Mouse (Mus musculus) thymus, adult 2 months (tissue): ENCODE measurements around the gene Stn1. TPM values are rescaled to one million over a fixed set of nuclear protein-coding genes. Genes with fewer than 3 reads are reported as not detected.
"Not testable (repeated sequence)": the region's sequence is repeated elsewhere in the genome, so short reads cannot be mapped to it uniquely, and the experiment has no call there.

ENCODE experiments used
- DNase-seq: peaks from one replicate; pipeline ENCODE4 v3.0.0; 2021
- H3K27ac ChIP-seq: fragments of 200-500 bp; 2 replicates; pipeline ENCODE4 v1.5.1; 2012; ENCODE audit warnings: low read length, control low read depth; ENCODE audit not compliant: control insufficient read depth, insufficient read depth
- H3K27me3 ChIP-seq: fragments of 200-500 bp; 2 replicates; pipeline ENCODE4 v1.6.1; 2012; ENCODE audit warnings: mild to moderate bottlenecking, low read length, moderate library complexity, mixed read lengths; ENCODE audit not compliant: control insufficient read depth, insufficient read depth
- H3K36me3 ChIP-seq: fragments of 200-500 bp; 2 replicates; pipeline ENCODE4 v1.6.1; 2012; ENCODE audit warnings: mild to moderate bottlenecking, low read length, moderate library complexity; ENCODE audit not compliant: control insufficient read depth, insufficient read depth
- H3K4me1 ChIP-seq: fragments of 200-500 bp; replicated peaks from 2 replicates; pipeline ENCODE4 v1.6.1; 2012; ENCODE audit warnings: low read length; ENCODE audit not compliant: control insufficient read depth, insufficient read depth
- H3K4me3 ChIP-seq: fragments of 200-500 bp; 2 replicates; pipeline ENCODE4 v1.5.1; 2012; ENCODE audit warnings: mild to moderate bottlenecking, low read length, control low read depth, moderate library complexity; ENCODE audit not compliant: control insufficient read depth, insufficient read depth
- CTCF ChIP-seq: fragments of 200-500 bp; IDR thresholded peaks from 2 replicates; pipeline ENCODE4 v1.5.1; 2012; ENCODE audit warnings: mild to moderate bottlenecking, control low read depth, low read length, moderate library complexity, borderline replicate concordance; ENCODE audit not compliant: control insufficient read depth, poor library complexity, insufficient read depth; ENCODE audit errors: extremely low read depth
- POLR2A ChIP-seq: fragments of 200-500 bp; IDR thresholded peaks from 2 replicates; pipeline ENCODE4 v1.6.1; 2012; ENCODE audit warnings: mild to moderate bottlenecking, low read length, control low read depth, moderate library complexity; ENCODE audit not compliant: control insufficient read depth, poor library complexity, insufficient read depth; ENCODE audit errors: extremely low read depth
- WGBS: fragments of 180-500 bp; shearing (Covaris S2); methylation state at CpG from one replicate; pipeline ENCODE4 v1.1.7; 2018; 5-methylcytosine and 5-hydroxymethylcytosine counted together
- polyA plus RNA-seq: library from polyadenylated mRNA; depleted of rRNA; stranded (reverse); fragments of >200 nt; gene quantifications from 2 replicates; pipeline ENCODE4 v1.2.3, GENCODE M21; 2012

Stn1 gene
- polyA plus RNA-seq, 1 experiment = 24.8 TPM

- WGBS = 57% methylated on average over 3 of the region's 3 CpGs
- Histone ChIP-seq H3K4me3 (no peak overlapping the region), H3K36me3 (no peaks in the 10 kb centered on the region), H3K27me3 (no peaks in the 10 kb centered on the region), H3K4me1 (peaks cover 3% of the 10 kb centered on the region; the same call in 1 of the 2 replicates), H3K27ac (no peak overlapping the region)
- TF ChIP-seq POLR2A = no peak
- TF ChIP-seq CTCF = no peak
- DNase-seq = no peak
Observed at GRCm38 (mm10) chr19:47573718-47574117, 36.4 kb upstream of the Stn1 start.

GRCm38 (mm10) chr19:47571981-47572380 is 34.7 kb upstream of the Stn1 start:
- H3K27me3 ChIP-seq = not testable (repeated sequence)
- 93% methylated on average over 4 of the region's 4 CpGs for WGBS

GRCm38 (mm10) chr19:47570042-47570441 is 32.7 kb upstream of the Stn1 start:
- Histone ChIP-seq H3K4me3 (no peak overlapping the region), H3K36me3 (no peaks in the 10 kb centered on the region), H3K27ac (no peak overlapping the region), H3K4me1 (no peaks in the 10 kb centered on the region), H3K27me3 (no peaks in the 10 kb centered on the region)
- WGBS = 96% methylated on average over 5 of the region's 5 CpGs
- DNase-seq = no peak
- TF ChIP-seq POLR2A (no peak), CTCF (no peak)

More at GRCm38 (mm10) chr19:47571981-47572380, 34.7 kb upstream of the Stn1 start:
- H3K27ac ChIP-seq, DNase-seq, H3K36me3 ChIP-seq, H3K4me1 ChIP-seq, H3K4me3 ChIP-seq: not testable (repeated sequence)

GRCm38 (mm10) chr19:47565994-47566393 is 28.7 kb upstream of the Stn1 start:
- Histone ChIP-seq H3K27ac (no peak overlapping the region), H3K4me3 (no peak overlapping the region), H3K27me3 (no peaks in the 10 kb centered on the region), H3K36me3 (no peaks in the 10 kb centered on the region), H3K4me1 (peaks cover 2% of the 10 kb centered on the region; the same call in 1 of the 2 replicates)
- 94% methylated on average over 8 of the region's 8 CpGs for WGBS
- TF ChIP-seq CTCF (no peak), POLR2A (no peak)
- DNase-seq = no peak

GRCm38 (mm10) chr19:47565031-47565654 is 27.8 kb upstream of the Stn1 start:
- TF ChIP-seq POLR2A = no peak
- no peak for TF ChIP-seq CTCF
- Histone ChIP-seq H3K4me1 (peaks cover 2% of the 10 kb centered on the region; the same call in 1 of the 2 replicates), H3K4me3 (no peak overlapping the region), H3K27me3 (no peaks in the 10 kb centered on the region), H3K36me3 (no peaks in the 10 kb centered on the region), H3K27ac (no peak overlapping the region)
- DNase-seq = no peak
- 95% methylated on average over 17 of the region's 17 CpGs for whole genome bisulfite sequencing

GRCm38 (mm10) chr19:47563715-47564114 is 26.4 kb upstream of the Stn1 start:
- TF ChIP-seq POLR2A (no peak), CTCF (no peak)
- DNase-seq = no peak
- H3K27me3 ChIP-seq = no peaks in the 10 kb centered on the region
- H3K36me3 ChIP-seq = no peaks in the 10 kb centered on the region
- no peak overlapping the region for H3K27ac ChIP-seq
- H3K4me1 ChIP-seq = peaks cover 2% of the 10 kb centered on the region; the same call in 1 of the 2 replicates
- no peak overlapping the region for H3K4me3 ChIP-seq
- 93% methylated on average over 13 of the region's 13 CpGs for WGBS

GRCm38 (mm10) chr19:47561996-47562441 is 24.7 kb upstream of the Stn1 start:
- H3K36me3 ChIP-seq = no peaks in the 10 kb centered on the region
- peaks cover 2% of the 10 kb centered on the region; the same call in 1 of the 2 replicates for H3K4me1 ChIP-seq
- no peak for TF ChIP-seq CTCF
- no peak for TF ChIP-seq POLR2A
- H3K4me3 ChIP-seq = no peak overlapping the region
- WGBS = 41% methylated on average over 5 of the region's 5 CpGs
- H3K27me3 ChIP-seq = no peaks in the 10 kb centered on the region
- H3K27ac ChIP-seq = no peak overlapping the region
- DNase-seq = no peak
